Mouse (Mus musculus) brain, embryonic 14.5 days (tissue): ENCODE measurements around the gene Trpm6.

Experiments
- CTCF ChIP-seq: fragments of 200-500 bp; IDR thresholded peaks from 2 replicates; pipeline ENCODE4 v1.5.1; 2012; ENCODE audit warnings: inconsistent platforms, mild to moderate bottlenecking, moderate library complexity, borderline replicate concordance; ENCODE audit not compliant: insufficient read depth, insufficient read length; ENCODE audit errors: extremely low read depth
- POLR2A ChIP-seq: fragments of 200-500 bp; IDR thresholded peaks from 2 replicates; pipeline ENCODE4 v1.6.1; 2012; ENCODE audit warnings: mild to moderate bottlenecking, inconsistent platforms, borderline replicate concordance; ENCODE audit not compliant: poor library complexity, insufficient read depth, insufficient read length, severe bottlenecking; ENCODE audit errors: extremely low read depth

- TF ChIP-seq CTCF (no peak), POLR2A (no peak)
These were observed 49.9 kb downstream of the Trpm6 start for GRCm38 (mm10) chr19:18799646-18800045.
